Comparison of ENCODE assay signal across 13 mouse cellular contexts in the genomic region with DNA sequence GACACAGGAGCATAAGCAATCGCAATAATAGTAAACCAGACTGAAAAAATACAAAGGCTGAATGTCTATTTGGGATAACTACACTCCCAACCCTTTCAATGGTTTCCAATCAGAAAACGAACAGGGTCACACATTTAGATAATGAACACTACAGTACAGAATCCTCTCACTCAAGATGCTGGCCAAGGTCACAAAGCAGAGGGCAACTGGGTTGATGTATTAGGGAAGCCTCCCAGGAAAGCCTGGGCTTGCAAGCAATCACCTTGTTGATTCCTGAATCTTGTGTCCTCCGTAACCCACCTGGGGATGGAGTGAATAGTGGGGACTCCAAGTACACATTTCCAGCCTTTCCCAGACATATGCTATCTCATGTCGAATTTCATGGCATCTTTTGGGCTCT.
"Had no signal": no experiment of that assay in that cellular context is flagged by ENCODE, and none has a peak within 500 bp of the region (broad histone marks: within the 10 kb centered on the region; RNA-seq: fewer than 3 reads in every experiment).

No protein-coding gene starts in this region.

- H3K9me3 ChIP-seq: limb, embryonic 10.5 days; liver, embryonic 15.5 days; neural tube, embryonic 15.5 days had no signal

- H3K27me3 ChIP-seq: neural tube, embryonic 15.5 days had no signal

- ATAC-seq: lung, postnatal 0 days had no signal

- H3K36me3 ChIP-seq: limb, embryonic 10.5 days; liver, embryonic 15.5 days; neural tube, embryonic 15.5 days had no signal

- H3K4me2 ChIP-seq: liver, embryonic 11.5 days; liver, embryonic 15.5 days; neural tube, embryonic 15.5 days had no signal

- H3K4me3 ChIP-seq: layer of hippocampus, adult 2 months; limb, embryonic 10.5 days; liver, embryonic 15.5 days; myocyte; neural tube, embryonic 15.5 days had no signal

- DNase-seq: lung, adult 2 months; lung, postnatal 36 days; midbrain, embryonic 14.5 days; right cerebral cortex, adult 18-20 months; right cerebral cortex, postnatal 25 days had no signal

- H3K9ac ChIP-seq: liver, embryonic 15.5 days; neural tube, embryonic 15.5 days had no signal

- H3K27ac ChIP-seq: layer of hippocampus, adult 2 months; limb, embryonic 10.5 days; liver, embryonic 15.5 days; neural tube, embryonic 15.5 days; stomach, postnatal 0 days had no signal
